Mouse (Mus musculus): ENCODE data around the gene H2-Oa.

H2-Oa gene

GRCm38 (mm10) chr17:34101185-34101584 lies 9.0 kb downstream of the H2-Oa start:
- DNase-seq (ENCODE audit: low spot score in 2 of 2), result no peak

GRCm38 (mm10) chr17:34101604-34102032 lies 9.5 kb downstream of the H2-Oa start:
- peak; percentile 88 to 93 for DNase-seq (ENCODE audit: low spot score in 2 of 2)

GRCm38 (mm10) chr17:34102831-34103230 lies 10.7 kb downstream of the H2-Oa start:
- no peak for DNase-seq (ENCODE audit: low spot score in 2 of 2)

GRCm38 (mm10) chr17:34104804-34105203 lies 12.7 kb downstream of the H2-Oa start:
- no peak for DNase-seq (ENCODE audit: low spot score in 2 of 2)

GRCm38 (mm10) chr17:34106555-34106954 lies 14.4 kb downstream of the H2-Oa start:
- DNase-seq (ENCODE audit: low spot score in 2 of 2), result no peak

- no peak for DNase-seq (ENCODE audit: low spot score in 2 of 2)
Measured at GRCm38 (mm10) chr17:34107109-34107867, 15.1 kb downstream of the H2-Oa start.

GRCm38 (mm10) chr17:34108460-34108859 lies 16.3 kb downstream of the H2-Oa start:
- DNase-seq (ENCODE audit: low spot score in 2 of 2), result no peak

- peak in 1 of 2 experiments; percentile 50 for DNase-seq (ENCODE audit: low spot score in 2 of 2)
Measured at GRCm38 (mm10) chr17:34109038-34109805, 17.1 kb downstream of the H2-Oa start.

GRCm38 (mm10) chr17:34109806-34110195 lies 17.7 kb downstream of the H2-Oa start:
- DNase-seq (ENCODE audit: low spot score in 2 of 2), result no peak

GRCm38 (mm10) chr17:34110309-34110708 lies 18.2 kb downstream of the H2-Oa start:
- no peak for DNase-seq (ENCODE audit: low spot score in 2 of 2)

- DNase-seq (ENCODE audit: low spot score in 2 of 2), result no peak
Measured at GRCm38 (mm10) chr17:34114114-34114513, 22.0 kb downstream of the H2-Oa start.

GRCm38 (mm10) chr17:34116736-34117370 lies 24.7 kb downstream of the H2-Oa start:
- DNase-seq (ENCODE audit: low spot score in 2 of 2), result no peak

GRCm38 (mm10) chr17:34117421-34118112 lies 25.4 kb downstream of the H2-Oa start:
- no peak for DNase-seq (ENCODE audit: low spot score in 2 of 2)

GRCm38 (mm10) chr17:34118113-34118872 lies 26.2 kb downstream of the H2-Oa start:
- peak in 1 of 2 experiments; percentile 59 for DNase-seq (ENCODE audit: low spot score in 2 of 2)

- DNase-seq (ENCODE audit: low spot score in 2 of 2), result no peak
Measured at GRCm38 (mm10) chr17:34118873-34119248, 26.7 kb downstream of the H2-Oa start.

- peak; percentile 99 for DNase-seq (ENCODE audit: low spot score in 2 of 2)
Measured at GRCm38 (mm10) chr17:34119249-34120179, 27.4 kb downstream of the H2-Oa start, which contains the start of gene H2-DMa. H2-DMa (plus strand) TSS chr17:34119541.

GRCm38 (mm10) chr17:34120180-34120723 lies 28.1 kb downstream of the H2-Oa start:
- DNase-seq (ENCODE audit: low spot score in 2 of 2), result peak; percentile 81 to 85

GRCm38 (mm10) chr17:34120814-34121171 lies 28.7 kb downstream of the H2-Oa start:
- DNase-seq (ENCODE audit: low spot score in 2 of 2), result peak; percentile 74 to 76

GRCm38 (mm10) chr17:34121172-34121878 lies 29.2 kb downstream of the H2-Oa start:
- DNase-seq (ENCODE audit: low spot score in 2 of 2), result peak; percentile 90 to 92

All from frontal cortex, postnatal 36 days (tissue).